Mouse (Mus musculus) neural tube, embryonic 15.5 days (tissue): ENCODE measurements around the gene Ide. TPM values are rescaled to one million over a fixed set of nuclear protein-coding genes. Genes with fewer than 3 reads are reported as not detected.
"Not testable (repeated sequence)": the region's sequence is repeated elsewhere in the genome, so short reads cannot be mapped to it uniquely, and the experiment has no call there.

Experiments
- ATAC-seq: fragments of 200-750 bp; cut with Nextera tagmentation; 2 replicates; pipeline ENCODE4 v1.8.0; 2017; ENCODE audit warnings: mild to moderate bottlenecking, moderate TSS enrichment, moderate library complexity; ENCODE audit not compliant: low FRiP score
- H3K27ac ChIP-seq: fragments of 300-500 bp; sonication (generic); replicated peaks from 2 replicates; pipeline ENCODE4 v1.5.1; 2015; ENCODE audit warnings: mild to moderate bottlenecking, inconsistent platforms
- H3K27me3 ChIP-seq: fragments of 300-500 bp; sonication (generic); replicated peaks from 2 replicates; pipeline ENCODE4 v1.6.1; 2015; ENCODE audit warnings: inconsistent platforms
- H3K36me3 ChIP-seq: fragments of 300-500 bp; sonication (generic); 2 replicates; pipeline ENCODE4 v1.6.1; 2015; ENCODE audit warnings: inconsistent platforms
- H3K4me1 ChIP-seq: fragments of 300-500 bp; sonication (generic); 2 replicates; pipeline ENCODE4 v1.6.1; 2015; ENCODE audit warnings: inconsistent platforms
- H3K4me2 ChIP-seq: fragments of 300-500 bp; sonication (generic); 2 replicates; pipeline ENCODE4 v1.6.1; 2015; ENCODE audit warnings: inconsistent platforms, mild to moderate bottlenecking, moderate library complexity
- H3K4me3 ChIP-seq: fragments of 300-500 bp; sonication (generic); replicated peaks from 2 replicates; pipeline ENCODE4 v1.5.1; 2015; ENCODE audit warnings: mild to moderate bottlenecking, inconsistent platforms
- H3K9ac ChIP-seq: fragments of 300-500 bp; sonication (generic); replicated peaks from 2 replicates; pipeline ENCODE4 v1.6.1; 2015; ENCODE audit warnings: mild to moderate bottlenecking, inconsistent platforms
- H3K9me3 ChIP-seq: fragments of 300-500 bp; sonication (generic); replicated peaks from 2 replicates; pipeline ENCODE4 v1.6.1; 2016; ENCODE audit warnings: inconsistent platforms
- WGBS: fragments of 180-500 bp; shearing (Covaris S2); methylation state at CpG from one replicate; pipeline ENCODE4 v1.1.7; 2015; ENCODE audit warnings: mixed read lengths; 5-methylcytosine and 5-hydroxymethylcytosine counted together
- polyA plus RNA-seq: library from polyadenylated mRNA; unstranded; fragments of >200 nt; fragmentation: Nextera tagmentation; extraction: Ambion mirVana; gene quantifications from 2 replicates; pipeline ENCODE4 v1.2.1, GENCODE M21; 2015

Ide gene
- polyA plus RNA-seq, 1 experiment from 2014 or later = 47.2 TPM

DNA sequence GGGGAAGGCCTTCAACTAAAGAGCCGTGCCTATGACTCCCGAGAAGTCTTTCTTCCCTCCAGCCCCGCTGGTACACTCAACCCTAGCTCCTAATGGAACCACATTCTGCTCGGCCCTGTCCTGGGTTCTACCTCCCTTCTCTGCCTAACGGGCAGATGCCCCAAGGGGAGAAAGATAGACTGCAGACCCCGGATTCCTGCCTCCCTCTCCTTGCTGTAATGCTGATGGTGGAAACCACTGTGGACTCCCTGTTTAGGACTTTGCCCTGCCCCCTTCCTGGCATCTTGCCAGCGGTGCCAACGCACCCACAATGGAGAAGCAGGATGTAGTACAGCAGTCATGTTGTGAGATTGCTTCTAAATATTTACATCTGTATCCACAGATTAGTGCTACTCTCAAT, 101.8 kb downstream of the Ide start:
- H3K9me3 ChIP-seq = no peaks in the 10 kb centered on the region
- no peak overlapping the region for H3K27ac ChIP-seq
- no peaks in the 10 kb centered on the region for H3K36me3 ChIP-seq
- H3K4me1 ChIP-seq = peaks cover 18% of the 10 kb centered on the region
- WGBS = 58% methylated on average over 8 of the region's 8 CpGs
- ATAC-seq = no peak
- peaks cover 12% of the 10 kb centered on the region; the same call in 1 of the 2 replicates for H3K27me3 ChIP-seq
- no peak overlapping the region for H3K9ac ChIP-seq
- no peak overlapping the region for H3K4me2 ChIP-seq
- H3K4me3 ChIP-seq = no peak overlapping the region

DNA sequence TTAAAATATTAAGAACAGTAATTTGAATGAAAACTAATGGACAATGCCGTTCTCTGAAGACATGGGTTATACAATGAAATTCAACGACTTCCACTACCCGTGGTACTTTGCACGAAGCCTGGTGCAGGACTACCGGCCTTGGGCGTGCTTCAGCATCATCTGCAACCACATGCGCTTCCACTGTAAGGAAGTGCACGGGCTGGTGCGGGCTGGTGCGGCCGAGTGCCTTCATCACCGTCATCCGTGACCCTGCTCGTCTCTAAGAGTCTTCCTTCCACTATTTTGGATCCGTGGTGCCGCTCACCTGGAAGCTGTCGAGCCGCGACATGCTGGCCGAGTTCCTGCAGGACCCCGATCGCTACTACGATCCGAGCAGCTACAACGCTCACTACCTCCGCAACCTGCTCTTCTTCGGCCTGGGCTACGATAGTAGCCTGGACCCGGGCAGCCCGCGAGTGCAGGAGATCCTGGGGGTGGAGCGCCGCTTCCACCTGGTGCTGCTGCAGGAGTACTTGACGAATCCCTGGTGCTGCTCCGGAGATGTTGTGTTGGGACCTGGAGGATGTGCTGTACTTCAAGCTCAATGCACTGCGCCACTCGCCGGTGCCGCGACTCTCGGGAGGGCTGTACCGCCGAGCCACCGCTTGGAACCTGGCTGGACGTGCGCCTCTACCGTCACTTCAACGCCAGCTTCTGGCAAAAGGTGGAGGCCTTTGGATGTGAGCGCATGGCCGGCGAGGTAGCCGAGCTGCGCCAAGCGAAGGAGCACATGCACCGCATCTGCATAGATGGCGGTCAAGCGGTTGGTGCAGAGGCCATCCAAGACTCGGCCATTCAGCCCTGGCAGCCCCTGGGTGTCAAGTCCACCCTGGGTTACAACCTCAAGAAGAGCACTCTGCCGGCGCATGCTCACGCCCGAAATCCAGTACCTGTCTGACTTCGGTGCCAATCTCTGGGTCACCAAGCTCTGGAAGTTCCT, 103.8 kb downstream of the Ide start:
- Histone ChIP-seq H3K4me3 (peak overlapping the region; percentile 46), H3K4me1 (peaks cover 17% of the 10 kb centered on the region), H3K9ac (peak overlapping the region; percentile 50), H3K36me3 (no peaks in the 10 kb centered on the region), H3K27me3 (peaks cover 12% of the 10 kb centered on the region; the same call in 1 of the 2 replicates), H3K4me2 (peak overlapping the region; percentile 85), H3K9me3 (no peaks in the 10 kb centered on the region), H3K27ac (0 out of 2 replicates have a peak overlapping the region, but pooled peaks have one; percentile 13)
- 5% methylated on average over 63 of the region's 63 CpGs for WGBS
- ATAC-seq = peak; percentile 80

DNA sequence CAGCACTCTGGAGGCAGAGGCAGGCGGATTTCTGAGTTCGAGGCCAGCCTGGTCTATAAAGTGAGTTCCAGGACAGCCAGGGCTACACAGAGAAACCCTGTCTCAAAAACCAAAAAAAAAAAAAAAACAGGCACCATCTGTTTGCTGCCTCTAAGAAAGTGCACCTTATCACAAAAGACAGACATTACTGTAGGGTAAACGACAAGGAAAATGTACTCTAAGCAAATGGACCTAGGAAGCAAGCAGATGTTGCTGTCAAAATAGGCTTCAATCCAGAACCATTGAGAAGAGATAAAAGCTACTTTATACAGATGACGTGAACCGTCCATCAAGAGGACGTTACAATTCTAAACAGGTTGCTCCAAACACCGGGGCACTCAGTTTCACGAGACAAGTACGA, 105.1 kb downstream of the Ide start:
- not testable (repeated sequence) for H3K9me3 ChIP-seq, ATAC-seq, H3K27ac ChIP-seq, H3K4me2 ChIP-seq, H3K4me1 ChIP-seq, H3K9ac ChIP-seq, H3K4me3 ChIP-seq, H3K36me3 ChIP-seq
- 59% methylated on average over 9 of the region's 9 CpGs for WGBS
- H3K27me3 ChIP-seq = peaks cover 12% of the 10 kb centered on the region; the same call in 1 of the 2 replicates

DNA sequence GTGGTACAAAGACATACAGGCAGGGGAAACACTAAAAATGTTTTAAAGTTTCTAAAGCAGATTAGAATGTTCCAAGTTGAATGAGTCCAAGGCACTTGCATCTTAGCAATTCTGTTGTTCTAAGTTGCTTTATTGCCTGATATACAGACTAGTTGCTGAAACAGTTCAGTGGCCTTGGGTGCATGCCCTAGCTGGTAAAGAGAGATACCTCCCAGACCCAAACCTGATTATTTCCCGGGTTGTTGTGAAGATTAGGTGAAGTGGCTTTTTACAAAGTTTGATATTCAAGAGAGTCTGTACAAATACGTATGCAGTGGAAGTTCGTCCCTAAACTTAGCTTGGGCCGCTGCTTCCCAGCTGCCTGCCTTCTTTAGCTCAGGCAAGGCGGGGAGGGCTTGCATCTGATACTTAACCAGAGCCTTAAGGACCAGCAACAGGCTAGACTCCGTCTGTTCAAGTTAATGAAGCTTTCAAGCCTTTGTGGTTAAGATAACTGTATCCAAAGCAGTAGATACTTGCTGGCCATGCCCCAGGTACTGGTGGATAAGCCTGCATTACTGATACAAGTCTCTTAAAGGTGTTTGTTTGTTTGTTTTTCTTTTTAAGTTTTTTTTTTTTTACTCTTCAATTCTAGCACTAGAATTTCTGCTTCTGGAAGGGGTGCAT, 112.3 kb downstream of the Ide start:
- H3K27me3 ChIP-seq = no peaks in the 10 kb centered on the region
- no peak overlapping the region for H3K9ac ChIP-seq
- H3K4me2 ChIP-seq = no peak overlapping the region
- H3K4me3 ChIP-seq = no peak overlapping the region
- no peaks in the 10 kb centered on the region for H3K9me3 ChIP-seq
- WGBS = 86% methylated on average over 6 of the region's 6 CpGs
- no peaks in the 10 kb centered on the region for H3K4me1 ChIP-seq
- H3K27ac ChIP-seq = no peak overlapping the region
- H3K36me3 ChIP-seq = peaks cover 16% of the 10 kb centered on the region
- no peak for ATAC-seq

Other genes with a start within 250 kb of the Ide start
- 98.7 and 104 TPM in 2 replicates for gene March5, start 130.3 kb downstream of the Ide start, polyA plus RNA-seq
- 11.0 and 12.0 TPM in 2 replicates for gene Cpeb3, start 129.3 kb downstream of the Ide start, polyA plus RNA-seq
- gene Kif11, start 38.6 kb upstream of the Ide start, polyA plus RNA-seq = 6.3 and 18.6 TPM in 2 replicates
- gene Hhex, start 97.0 kb upstream of the Ide start, polyA plus RNA-seq = 6.1 and 7.2 TPM in 2 replicates
- 19.7 and 20.3 TPM in 2 replicates for gene Exoc6, start 212.6 kb upstream of the Ide start, polyA plus RNA-seq